Mouse (Mus musculus): Measurements from ENCODE around the gene Sdk1.

DNA sequence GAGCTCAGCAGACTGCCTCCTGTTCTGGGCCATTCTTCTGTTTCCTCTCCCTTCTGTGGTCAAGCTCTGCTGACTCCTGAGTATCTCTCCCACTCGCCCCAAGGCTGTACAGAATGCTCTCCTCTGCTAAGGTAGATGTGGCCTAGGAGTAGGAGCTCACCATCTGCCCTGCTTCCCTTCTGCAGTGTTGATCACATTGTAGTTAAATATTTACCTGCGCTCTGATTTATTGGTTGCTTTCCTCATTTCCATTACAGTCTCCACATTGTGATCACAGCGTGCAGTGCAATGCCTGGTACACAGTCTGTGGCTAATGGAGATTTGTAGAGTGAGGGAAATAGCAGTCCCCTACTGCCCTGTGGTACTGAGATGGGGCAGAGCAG is 139.5 kb downstream of the Sdk1 start:
- TF ChIP-seq POLR2A (IDR thresholded peaks at IDR 0.05; ENCODE audit: insufficient read depth, low read length) (no peak), CTCF (IDR thresholded peaks at IDR 0.05; ENCODE audit: low read depth, low read length) (no peak), EP300 (IDR thresholded peaks at IDR 0.05; ENCODE audit: insufficient read depth, low read depth, low read length) (no peak)
